Mouse (Mus musculus) layer of hippocampus, postnatal 10 days (tissue): ENCODE results near the gene Flt3l. TPM values are rescaled to one million over a fixed set of nuclear protein-coding genes. Genes with fewer than 3 reads are reported as not detected.

Experiments
- microRNA-seq, 2 experiments: library from miRNA; unstranded; fragments of <30 nt; microRNA quantifications; one replicate each; pipeline ENCODE4 v1.2.0; 2021
- total RNA-seq, 2 experiments: library from RNA; stranded (reverse); gene quantifications; 2 replicates each; pipeline ENCODE4 v1.2.3; 2021

Gene Flt3l
- total RNA-seq, 2 experiments from 2014 or later, result 4.3 to 6.0 TPM

Small RNAs within 50 kb of the gene (microRNA-seq; reads per million reads assigned to microRNA genes)
- gene Mir150, result 400 to 784 reads per million in 2 experiments
- gene Mir5121, result 15.2 to 16.3 reads per million in 2 experiments
- gene Mir7055, result 1.1 to 2.5 reads per million in 2 experiments

Other genes starting within 250 kb of the Flt3l start
- gene Med25, start 243.7 kb downstream of the Flt3l start, total RNA-seq, result 100 to 1,000 TPM; 107 to 114 TPM
- gene Fuz, start 240.4 kb downstream of the Flt3l start, total RNA-seq, result 10 to 100 TPM; 17.9 to 19.4 TPM
- 100 to 1,000 TPM; 261 to 290 TPM for gene Ap2a1, start 206.9 kb downstream of the Flt3l start, total RNA-seq
- under 1 TPM; 0.25 to 0.64 TPM for gene Tsks, start 193.2 kb downstream of the Flt3l start, total RNA-seq
- gene Cpt1c, start 161.6 kb downstream of the Flt3l start, total RNA-seq, result 100 to 1,000 TPM in 1 of 2 experiments, 10 to 100 TPM in 1; 99.2 to 101 TPM
- 100 to 1,000 TPM; 232 to 248 TPM for gene Prmt1, start 149.9 kb downstream of the Flt3l start, total RNA-seq
- gene Irf3, start 138.8 kb downstream of the Flt3l start, total RNA-seq, result 10 to 100 TPM; 38.1 to 42.5 TPM
- gene Bcl2l12, start 137.7 kb downstream of the Flt3l start, total RNA-seq, result 1 to 10 TPM; 5.4 to 5.5 TPM
- 100 to 1,000 TPM; 141 to 145 TPM for gene Scaf1, start 120.1 kb downstream of the Flt3l start, total RNA-seq
- 10 to 100 TPM; 12.2 to 12.3 TPM for gene Rras, start 118.5 kb downstream of the Flt3l start, total RNA-seq
- 10 to 100 TPM; 69.1 to 70.3 TPM for gene Prr12, start 83.6 kb downstream of the Flt3l start, total RNA-seq
- gene Nosip, start 74.0 kb downstream of the Flt3l start, total RNA-seq, result 10 to 100 TPM; 47.2 to 51.6 TPM
- 10 to 100 TPM in 1 of 2 experiments, 1 to 10 TPM in 1; 6.9 to 10.1 TPM for gene Prrg2, start 73.8 kb downstream of the Flt3l start, total RNA-seq
- 10 to 100 TPM; 11.4 to 11.9 TPM for gene Rcn3, start 44.2 kb downstream of the Flt3l start, total RNA-seq
- gene Fcgrt, start 32.6 kb downstream of the Flt3l start, total RNA-seq, result 10 to 100 TPM; 17.9 to 23.1 TPM
- 100 to 1,000 TPM; 456 to 554 TPM for gene Rps11, start 12.0 kb downstream of the Flt3l start, total RNA-seq
- gene Rpl13a, start 7.7 kb downstream of the Flt3l start, total RNA-seq, result 100 to 1,000 TPM; 946 to 985 TPM
- not detected for gene Gm45713, start 201 bp downstream of the Flt3l start, total RNA-seq
- gene Pih1d1, start 17.9 kb upstream of the Flt3l start, total RNA-seq, result 10 to 100 TPM; 60.7 to 63.1 TPM
- 10 to 100 TPM; 12.2 to 17.3 TPM for gene Aldh16a1, start 18.2 kb upstream of the Flt3l start, total RNA-seq
- gene Slc17a7, start 27.5 kb upstream of the Flt3l start, total RNA-seq, result 1,000 to 10,000 TPM; 1,094 to 1,136 TPM
- gene Gfy, start 43.1 kb upstream of the Flt3l start, total RNA-seq, result under 1 TPM; 0.18 to 0.43 TPM
- not detected for gene Pth2, start 44.6 kb upstream of the Flt3l start, total RNA-seq
- gene Ccdc155, start 68.5 kb upstream of the Flt3l start, total RNA-seq, result 1 to 10 TPM; 2.2 to 2.9 TPM
- gene Dkkl1, start 75.7 kb upstream of the Flt3l start, total RNA-seq, result 10 to 100 TPM in 1 of 2 experiments, 1 to 10 TPM in 1; 8.3 to 10.7 TPM
- gene Tead2, start 79.3 kb upstream of the Flt3l start, total RNA-seq, result 10 to 100 TPM; 12.5 to 13.7 TPM
- gene Cd37, start 102.7 kb upstream of the Flt3l start, total RNA-seq, result 1 to 10 TPM; 4.6 to 5.0 TPM
- 1 to 10 TPM; 1.0 to 1.2 TPM for gene Slc6a16, start 104.7 kb upstream of the Flt3l start, total RNA-seq
- gene Slc6a21, start 141.1 kb upstream of the Flt3l start, total RNA-seq, result not detected
- gene Trpm4, start 197.3 kb upstream of the Flt3l start, total RNA-seq, result 10 to 100 TPM; 19.6 to 20.9 TPM
- gene Hrc, start 198.9 kb upstream of the Flt3l start, total RNA-seq, result under 1 TPM; 0.85 to 0.96 TPM
- gene Ppfia3, start 230.6 kb upstream of the Flt3l start, total RNA-seq, result 100 to 1,000 TPM; 124 to 128 TPM
- 100 to 1,000 TPM; 137 to 163 TPM for gene Lin7b, start 234.2 kb upstream of the Flt3l start, total RNA-seq